Mouse (Mus musculus): ENCODE measurements around the gene Tbc1d14. TPM values are rescaled to one million over a fixed set of nuclear protein-coding genes. Genes with fewer than 3 reads are reported as not detected.
A peak's percentile ranks its signal among the peaks of the same experiment; 100 is the strongest.

Gene Tbc1d14
- total RNA-seq, 1 experiment from 2014 or later: 42.4 TPM

GRCm38 (mm10) chr5:36553886-36554285, 39.2 kb downstream of the Tbc1d14 start:
- no peak for DNase-seq

GRCm38 (mm10) chr5:36553056-36553606, 39.9 kb downstream of the Tbc1d14 start:
- no peak for DNase-seq

- DNase-seq: no peak
Observed at GRCm38 (mm10) chr5:36552391-36552790, 40.7 kb downstream of the Tbc1d14 start.

GRCm38 (mm10) chr5:36549243-36549642, 43.8 kb downstream of the Tbc1d14 start:
- no peak for DNase-seq

GRCm38 (mm10) chr5:36544765-36545164, 48.3 kb downstream of the Tbc1d14 start:
- DNase-seq: no peak

GRCm38 (mm10) chr5:36540928-36541327, 52.1 kb downstream of the Tbc1d14 start:
- DNase-seq: no peak

- DNase-seq: peak; percentile 62
Observed at GRCm38 (mm10) chr5:36538576-36539187, 54.4 kb downstream of the Tbc1d14 start.

GRCm38 (mm10) chr5:36536424-36536823, 56.7 kb downstream of the Tbc1d14 start:
- DNase-seq: no peak

GRCm38 (mm10) chr5:36535438-36536176, 57.5 kb downstream of the Tbc1d14 start:
- no peak for DNase-seq

- no peak for DNase-seq
Observed at GRCm38 (mm10) chr5:36534455-36535030, 58.5 kb downstream of the Tbc1d14 start.

- DNase-seq: peak; percentile 97
Observed at GRCm38 (mm10) chr5:36530129-36530751, 62.8 kb downstream of the Tbc1d14 start.

- DNase-seq: no peak
Observed at GRCm38 (mm10) chr5:36529698-36530097, 63.4 kb downstream of the Tbc1d14 start.

GRCm38 (mm10) chr5:36526921-36527320, 66.2 kb downstream of the Tbc1d14 start:
- no peak for DNase-seq

- no peak for DNase-seq
Observed at GRCm38 (mm10) chr5:36526274-36526673, 66.8 kb downstream of the Tbc1d14 start.

GRCm38 (mm10) chr5:36525216-36525615, 67.9 kb downstream of the Tbc1d14 start:
- no peak for DNase-seq

- no peak for DNase-seq
Observed at GRCm38 (mm10) chr5:36523219-36523703, 69.8 kb downstream of the Tbc1d14 start.

- no peak for DNase-seq
Observed at GRCm38 (mm10) chr5:36522782-36523181, 70.3 kb downstream of the Tbc1d14 start.

GRCm38 (mm10) chr5:36519751-36520150, 73.3 kb downstream of the Tbc1d14 start:
- no peak for DNase-seq

GRCm38 (mm10) chr5:36517596-36517995, 75.5 kb downstream of the Tbc1d14 start:
- no peak for DNase-seq

GRCm38 (mm10) chr5:36515558-36515957, 77.5 kb downstream of the Tbc1d14 start:
- DNase-seq: no peak

GRCm38 (mm10) chr5:36515126-36515525, 78.0 kb downstream of the Tbc1d14 start:
- DNase-seq: no peak

GRCm38 (mm10) chr5:36510956-36511355, 82.1 kb downstream of the Tbc1d14 start:
- no peak for DNase-seq

- no peak for DNase-seq
Observed at GRCm38 (mm10) chr5:36508351-36508750, 84.7 kb downstream of the Tbc1d14 start.
